ENCODE assay signal across 9 mouse cellular contexts in the genomic region with DNA sequence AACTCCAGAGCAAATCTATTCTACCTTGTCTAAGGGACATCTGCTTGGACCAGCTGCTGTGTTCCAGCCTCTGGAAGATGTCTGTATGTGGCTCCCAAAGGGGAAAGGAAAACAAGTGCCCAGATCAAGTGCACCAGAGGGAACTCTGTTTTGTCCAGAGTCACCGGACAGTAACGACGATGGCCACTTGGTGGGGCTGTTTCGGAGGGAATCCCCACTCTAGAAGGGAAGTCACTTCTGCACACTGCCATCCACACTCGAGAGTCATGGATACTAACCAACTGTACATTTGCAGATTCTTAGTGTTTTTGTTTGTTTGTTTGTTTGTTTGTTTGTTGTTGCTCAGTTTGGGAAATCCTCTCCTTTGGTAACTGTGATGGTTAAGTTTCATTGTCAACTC. TPM values are rescaled to one million over a fixed set of nuclear protein-coding genes. Genes with fewer than 3 reads are reported as not detected.
DNase-seq lines count a peak whose midpoint lies in the region; ATAC-seq and TF ChIP-seq lines count a peak whose summit lies in the region.
"Had no signal": no experiment of that assay in that cellular context is flagged by ENCODE, and none has a peak within 500 bp of the region (broad histone marks: within the 10 kb centered on the region; RNA-seq: fewer than 3 reads in every experiment).

No protein-coding gene starts in this region.

- ATAC-seq in stomach, postnatal 0 days (ENCODE audit: low FRiP score, low TSS enrichment), result no peak
- ATAC-seq in intestine, embryonic 16.5 days, result no peak

- H3K36me3 ChIP-seq in stomach, postnatal 0 days (ENCODE audit: control insufficient read depth, insufficient read depth, low read length), result no peaks in the 10 kb centered on the region
- no peaks in the 10 kb centered on the region for H3K36me3 ChIP-seq in intestine, embryonic 16.5 days (ENCODE audit: control insufficient read depth, insufficient read depth, low read length)
- H3K36me3 ChIP-seq: limb, embryonic 13.5 days had no signal

- no peak for TF ChIP-seq EP300 in stomach, postnatal 0 days (optimal IDR thresholded peaks at IDR 0.05)

- H3K9ac ChIP-seq in stomach, postnatal 0 days (ENCODE audit: low read length), result no peak overlapping the region
- H3K9ac ChIP-seq in intestine, embryonic 16.5 days (ENCODE audit: low read depth, low read length), result no peak overlapping the region
- H3K9ac ChIP-seq: limb, embryonic 13.5 days had no signal

- no peak overlapping the region for H3K4me3 ChIP-seq in gastrocnemius, adult 2 months
- no peak overlapping the region for H3K4me3 ChIP-seq in stomach, postnatal 0 days (ENCODE audit: low read depth, low read length)
- H3K4me3 ChIP-seq in intestine, embryonic 16.5 days (ENCODE audit: low read length), result no peak overlapping the region
- H3K4me3 ChIP-seq: limb, embryonic 13.5 days had no signal

- no peaks in the 10 kb centered on the region for H3K27me3 ChIP-seq in stomach, postnatal 0 days (ENCODE audit: control insufficient read depth, insufficient read depth, low read length)
- H3K27me3 ChIP-seq in intestine, embryonic 16.5 days (replicated peaks; ENCODE audit: control insufficient read depth, insufficient read depth, low read length), result no peaks in the 10 kb centered on the region
- H3K27me3 ChIP-seq: limb, embryonic 13.5 days had no signal

- H3K4me2 ChIP-seq in stomach, postnatal 0 days (replicated peaks; ENCODE audit: low read depth), result no peak overlapping the region
- no peak overlapping the region for H3K4me2 ChIP-seq in intestine, embryonic 16.5 days (ENCODE audit: low read depth, low read length)
- H3K4me2 ChIP-seq: limb, embryonic 13.5 days had no signal

- H3K27ac ChIP-seq in gastrocnemius, adult 2 months, result no peak overlapping the region
- H3K27ac ChIP-seq in stomach, postnatal 0 days (replicated peaks), result no peak overlapping the region
- no peak overlapping the region for H3K27ac ChIP-seq in intestine, embryonic 16.5 days (ENCODE audit: low read length)
- H3K27ac ChIP-seq: limb, embryonic 13.5 days had no signal

- intact Hi-C loops in gastrocnemius, adult 2 months (cut with DNase I), result no loop called here

- WGBS in stomach, postnatal 0 days, result 51% methylated on average over 5 of the region's 5 CpGs
- 52% methylated on average over 5 of the region's 5 CpGs for WGBS in intestine, embryonic 16.5 days

- no peaks in the 10 kb centered on the region for H3K4me1 ChIP-seq in stomach, postnatal 0 days (replicated peaks; ENCODE audit: control insufficient read depth, insufficient read depth)
- peaks cover 4% of the 10 kb centered on the region; the same call in 1 of the 2 replicates for H3K4me1 ChIP-seq in intestine, embryonic 16.5 days (ENCODE audit: control insufficient read depth, insufficient read depth, low read length)

- peak; percentile 57 for TF ChIP-seq CTCF in gastrocnemius, adult 2 months (IDR thresholded peaks at IDR 0.05)
- peak; percentile 71 for TF ChIP-seq CTCF in stomach, postnatal 0 days (IDR thresholded peaks at IDR 0.05; ENCODE audit: low read depth)

- peak; percentile 29 for DNase-seq in gastrocnemius, adult 2 months
- no peak for DNase-seq in gastrocnemius, postnatal 25 days
- peak; percentile 19 to 33 for DNase-seq in lung, adult 18-20 months
- no peak for DNase-seq in lung, postnatal 25 days (ENCODE audit: low spot score)
- peak; percentile 55 for DNase-seq in adrenal gland, postnatal 14 days
- peak; percentile 29 for DNase-seq in kidney, postnatal 14 days
- DNase-seq in stomach, postnatal 0 days (ENCODE audit: low spot score), result peak; percentile 64

- no peaks in the 10 kb centered on the region for H3K9me3 ChIP-seq in stomach, postnatal 0 days (ENCODE audit: control insufficient read depth, low read length)
- H3K9me3 ChIP-seq in intestine, embryonic 16.5 days (ENCODE audit: control insufficient read depth, low read length), result no peaks in the 10 kb centered on the region
- H3K9me3 ChIP-seq: limb, embryonic 13.5 days had no signal

RNA-seq across cellular contexts. Expression of a gene that starts 4.5 kb away (rescaled TPM):
- not detected for total RNA-seq in gastrocnemius, adult 2 months (2021)
- not detected for total RNA-seq in gastrocnemius, postnatal 25 days (2021)
- 1.3 and 25.3 TPM in 2 replicates for total RNA-seq in adrenal gland, postnatal 14 days (2021)
- 113 and 124 TPM in 2 replicates for polyA plus RNA-seq in stomach, postnatal 0 days (2015; fragmentation: Nextera tagmentation; extraction: Ambion mirVana)
- 50.8 and 52.4 TPM in 2 replicates for polyA plus RNA-seq in intestine, embryonic 16.5 days (2015; fragmentation: Nextera tagmentation; extraction: Ambion mirVana)
- polyA plus RNA-seq: limb, embryonic 13.5 days had no signal

RNA-seq across cellular contexts. Expression of a gene that starts 23.8 kb away (rescaled TPM):
- under 1 TPM; 0.13 to 0.31 TPM for total RNA-seq in gastrocnemius, adult 2 months (2021)
- under 1 TPM; 0.38 to 0.51 TPM for total RNA-seq in gastrocnemius, postnatal 25 days (2021)
- total RNA-seq in adrenal gland, postnatal 14 days (2021), result 2.3 and 5.6 TPM in 2 replicates
- polyA plus RNA-seq in stomach, postnatal 0 days (2015; fragmentation: Nextera tagmentation; extraction: Ambion mirVana), result 24.2 and 28.8 TPM in 2 replicates
- 7.9 and 8.7 TPM in 2 replicates for polyA plus RNA-seq in intestine, embryonic 16.5 days (2015; fragmentation: Nextera tagmentation; extraction: Ambion mirVana)

Comparison
In these comparisons a context has a peak if more than half of its experiments do, and no peak if none do; other contexts are left out.
1. DNase-seq: peak in gastrocnemius, adult 2 months (single experiment), lung, adult 18-20 months (2 of 2), adrenal gland, postnatal 14 days (single experiment), kidney, postnatal 14 days (single experiment) and stomach, postnatal 0 days (single experiment); none in gastrocnemius, postnatal 25 days (single experiment) and lung, postnatal 25 days (single experiment).